Mouse (Mus musculus): Measurements from ENCODE around the gene Gm10283. TPM values are rescaled to one million over a fixed set of nuclear protein-coding genes. Genes with fewer than 3 reads are reported as not detected.

Gene Gm10283
- total RNA-seq, 2 experiments from 2014 or later: not detected

Other genes starting within 250 kb of the Gm10283 start
- not detected for gene Aadat, start 2.7 kb upstream of the Gm10283 start, total RNA-seq (2021)
- 1 to 10 TPM; 6.9 to 7.5 TPM for gene Mfap3l, start 129.6 kb upstream of the Gm10283 start, total RNA-seq (2021)